ENCODE assay signal across 8 mouse cellular contexts in the genomic region with DNA sequence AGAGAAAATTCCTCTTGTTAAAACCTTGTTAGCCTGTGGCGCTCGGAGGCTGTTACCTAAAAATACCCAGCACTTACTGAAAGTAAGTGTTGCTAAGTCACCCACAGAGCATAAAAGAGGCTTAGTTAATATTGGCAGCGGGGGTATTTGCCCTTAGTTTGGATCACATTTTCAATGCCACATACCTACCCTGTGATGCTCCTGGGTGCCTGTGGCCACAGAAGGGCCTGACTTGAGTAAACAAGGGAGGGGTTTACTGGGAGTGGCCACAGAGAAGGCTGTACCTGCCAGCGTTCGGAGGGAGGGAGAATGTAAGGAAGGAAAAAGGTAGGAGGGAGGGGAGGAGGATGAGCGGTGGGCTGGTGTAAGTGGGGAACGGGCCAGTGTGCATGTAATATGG.
"Had no signal": no experiment of that assay in that cellular context is flagged by ENCODE, and none has a peak within 500 bp of the region (broad histone marks: within the 10 kb centered on the region; RNA-seq: fewer than 3 reads in every experiment).

No protein-coding gene starts in this region.

- H3K9me3 ChIP-seq: limb, embryonic 12.5 days; midbrain, embryonic 12.5 days; neural tube, embryonic 15.5 days had no signal

- H3K36me3 ChIP-seq: limb, embryonic 12.5 days; midbrain, embryonic 12.5 days; neural tube, embryonic 15.5 days had no signal

- H3K27ac ChIP-seq: hindbrain, embryonic 14.5 days; limb, embryonic 12.5 days; midbrain, embryonic 12.5 days; neural tube, embryonic 15.5 days had no signal

- H3K4me1 ChIP-seq: midbrain, embryonic 12.5 days had no signal

- DNase-seq: kidney, adult 8-10 months; kidney, postnatal 25 days had no signal

- H3K27me3 ChIP-seq: limb, embryonic 12.5 days; midbrain, embryonic 12.5 days; neural tube, embryonic 15.5 days had no signal

- H3K9ac ChIP-seq: hindbrain, embryonic 14.5 days; limb, embryonic 12.5 days; midbrain, embryonic 12.5 days; neural tube, embryonic 15.5 days had no signal

- H3K4me2 ChIP-seq: hindbrain, embryonic 14.5 days; limb, embryonic 12.5 days; midbrain, embryonic 12.5 days; neural tube, embryonic 15.5 days had no signal

- ATAC-seq: intestine, embryonic 16.5 days; midbrain, embryonic 16.5 days had no signal

- H3K4me3 ChIP-seq: limb, embryonic 12.5 days; midbrain, embryonic 12.5 days; neural tube, embryonic 15.5 days had no signal
